Mouse (Mus musculus): ENCODE data around the gene Ghitm. TPM values are rescaled to one million over a fixed set of nuclear protein-coding genes. Genes with fewer than 3 reads are reported as not detected.

The Ghitm gene
- 104 and 110 TPM in 2 replicates for polyA plus RNA-seq (2012; rRNA removed)

DNA sequence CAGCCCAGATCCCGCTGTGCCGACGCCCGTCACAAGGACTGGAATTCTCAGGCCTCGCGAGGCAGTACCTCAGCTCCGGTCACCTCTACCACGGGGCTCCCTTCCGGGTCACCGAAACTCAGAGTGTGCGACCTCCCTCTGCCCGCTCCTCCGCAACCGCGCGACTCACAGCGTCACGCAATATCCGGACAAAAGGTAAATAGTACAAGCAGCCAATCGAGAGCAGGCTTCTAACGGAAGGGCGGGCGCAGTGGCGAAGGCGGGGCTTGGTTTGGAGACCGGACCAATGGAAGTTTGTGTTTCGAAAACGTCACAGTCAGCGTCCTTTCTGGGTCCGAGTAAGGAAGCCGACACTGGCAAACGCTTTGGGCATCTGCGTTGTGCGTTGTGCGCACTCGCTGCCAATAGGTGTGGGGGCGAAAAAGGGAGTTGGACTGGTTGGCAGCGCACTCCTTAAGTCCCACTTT lies at the start of gene Ghitm:
Ghitm (minus strand) TSS at position 146 of the 467 bp plus-strand sequence.

GRCm38 (mm10) chr14:37113922-37114321 lies 21.1 kb downstream of the Ghitm start, which contains the start of gene 2610528A11Rik:
Gene 2610528A11Rik, minus strand, starts transcription at chr14:37114022.

GRCm38 (mm10) chr14:37097956-37098530 lies 37.0 kb downstream of the Ghitm start, which contains the start of gene Cdhr1:
Gene Cdhr1, minus strand, starts transcription at chr14:37098347.

Other genes starting within 250 kb of the Ghitm start
- 66.1 and 68.2 TPM in 2 replicates for gene Ccser2, start 166.5 kb downstream of the Ghitm start, polyA plus RNA-seq (2012; rRNA removed)
- gene Rgr, start 86.3 kb downstream of the Ghitm start, polyA plus RNA-seq (2012; rRNA removed), result 0.08 TPM in 1 of 2 replicates, not detected in the other
- 0.01 TPM in 1 of 2 replicates, not detected in the other for gene Lrit1, start 80.4 kb downstream of the Ghitm start, polyA plus RNA-seq (2012; rRNA removed)
- 0.03 TPM in 1 of 2 replicates, not detected in the other for gene Lrit2, start 67.3 kb downstream of the Ghitm start, polyA plus RNA-seq (2012; rRNA removed)
- 13.8 and 17.3 TPM in 2 replicates for gene Cdhr1, start 36.9 kb downstream of the Ghitm start, polyA plus RNA-seq (2012; rRNA removed)
- gene 2610528A11Rik, start 21.2 kb downstream of the Ghitm start, polyA plus RNA-seq (2012; rRNA removed), result 0.33 and 0.53 TPM in 2 replicates